Comparison of ENCODE assay signal across 8 mouse cellular contexts in the genomic region with DNA sequence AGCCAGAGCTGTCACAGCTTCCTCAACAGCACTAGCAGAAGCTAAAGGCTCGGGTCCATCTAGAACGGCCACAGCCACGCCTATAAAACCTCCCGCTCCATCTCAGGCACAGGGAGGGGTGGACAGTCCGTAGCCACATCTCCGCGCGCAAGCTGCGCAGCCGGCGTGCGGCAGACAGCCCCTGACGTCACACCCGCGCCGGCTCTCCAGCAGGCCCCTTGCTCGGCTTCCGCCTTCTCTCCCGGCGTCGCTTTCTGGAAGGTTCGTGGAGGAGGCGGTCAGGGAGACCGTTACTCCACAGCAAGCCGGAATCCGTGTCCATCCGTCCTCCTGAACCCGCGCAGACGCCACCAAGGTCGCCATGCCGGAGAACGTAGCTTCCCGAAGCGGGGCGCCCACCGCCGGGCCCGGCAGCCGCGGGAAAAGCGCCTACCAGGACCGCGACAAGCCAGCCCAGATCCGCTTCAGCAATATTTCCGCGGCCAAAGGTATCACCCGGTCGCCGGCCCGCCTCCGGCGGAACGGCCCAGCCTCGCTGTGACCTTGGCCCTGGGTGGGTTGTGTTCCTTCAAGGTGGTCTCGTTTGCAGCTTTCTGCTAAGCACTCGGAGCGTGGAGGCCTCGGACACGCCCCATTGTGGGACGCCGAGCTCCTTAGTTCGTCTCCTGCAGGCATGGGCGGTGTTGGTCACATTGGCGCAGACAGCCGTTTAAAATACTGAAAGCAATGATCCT. TPM values are rescaled to one million over a fixed set of nuclear protein-coding genes. Genes with fewer than 3 reads are reported as not detected.
DNase-seq lines count a peak whose midpoint lies in the region; ATAC-seq lines count a peak whose summit lies in the region.

Gene Cct4, plus strand, starts transcription at position 127 of the 734 bp plus-strand sequence.

- H3K27me3 ChIP-seq in embryonic facial prominence, embryonic 14.5 days (replicated peaks; ENCODE audit: control insufficient read depth, insufficient read depth, low read length): no peaks in the 10 kb centered on the region
- H3K27me3 ChIP-seq in kidney, embryonic 14.5 days (ENCODE audit: control insufficient read depth, insufficient read depth, low read length): no peaks in the 10 kb centered on the region
- H3K27me3 ChIP-seq in limb, embryonic 15.5 days: no peaks in the 10 kb centered on the region

- peak within 1 kb of the TSS; percentile 92 for H3K4me3 ChIP-seq in embryonic facial prominence, embryonic 14.5 days (ENCODE audit: low read depth, low read length)
- peak within 1 kb of the TSS; percentile 70 for H3K4me3 ChIP-seq in kidney, embryonic 14.5 days (ENCODE audit: low read length)
- H3K4me3 ChIP-seq in limb, embryonic 15.5 days: peak within 1 kb of the TSS; percentile 85

- peak; percentile 98 for DNase-seq in 3T3-L1 (ENCODE audit: low read depth, low spot score)
- peak; percentile 80 to 81 for DNase-seq in adrenal gland, postnatal 4 days (ENCODE audit: low spot score in 2 of 2)
- peak; percentile 96 for DNase-seq in embryonic facial prominence, embryonic 14.5 days (ENCODE audit: low spot score)
- DNase-seq in heart, adult 8-10 months (ENCODE audit: low spot score): peak; percentile 93
- peak; percentile 88 to 89 for DNase-seq in monocyte, adult 2 months (ENCODE audit: low read depth in 1 of 2, low spot score in 2 of 2)
- peak; percentile 90 to 91 for DNase-seq in spleen, postnatal 36 days (ENCODE audit: low spot score in 2 of 2)

- no peaks in the 10 kb centered on the region for H3K9me3 ChIP-seq in embryonic facial prominence, embryonic 14.5 days (ENCODE audit: control insufficient read depth, low read length)
- H3K9me3 ChIP-seq in kidney, embryonic 14.5 days (ENCODE audit: control insufficient read depth, low read length): no peaks in the 10 kb centered on the region
- H3K9me3 ChIP-seq in limb, embryonic 15.5 days: no peaks in the 10 kb centered on the region

- peak within 1 kb of the TSS; percentile 94 for H3K9ac ChIP-seq in embryonic facial prominence, embryonic 14.5 days (ENCODE audit: low read depth, low read length)
- peak within 1 kb of the TSS; percentile 91 for H3K9ac ChIP-seq in kidney, embryonic 14.5 days (ENCODE audit: low read depth, low read length)
- peak within 1 kb of the TSS; percentile 91 for H3K9ac ChIP-seq in limb, embryonic 15.5 days

- H3K4me2 ChIP-seq in embryonic facial prominence, embryonic 14.5 days (ENCODE audit: low read depth, low read length): peak within 1 kb of the TSS; percentile 95
- peak within 1 kb of the TSS; percentile 94 for H3K4me2 ChIP-seq in kidney, embryonic 14.5 days (replicated peaks; ENCODE audit: low read depth, low read length)
- H3K4me2 ChIP-seq in limb, embryonic 15.5 days: peak within 1 kb of the TSS; percentile 62

- H3K4me1 ChIP-seq in embryonic facial prominence, embryonic 14.5 days (ENCODE audit: control insufficient read depth, insufficient read depth, low read length): peaks cover 13% of the 10 kb centered on the region
- H3K4me1 ChIP-seq in kidney, embryonic 14.5 days (ENCODE audit: control insufficient read depth, insufficient read depth, low read length): peaks cover 9% of the 10 kb centered on the region
- peaks cover 9% of the 10 kb centered on the region for H3K4me1 ChIP-seq in limb, embryonic 15.5 days

- peaks cover 24% of the 10 kb centered on the region for H3K36me3 ChIP-seq in embryonic facial prominence, embryonic 14.5 days (ENCODE audit: control insufficient read depth, insufficient read depth, low read length)
- peaks cover 27% of the 10 kb centered on the region for H3K36me3 ChIP-seq in kidney, embryonic 14.5 days (ENCODE audit: control insufficient read depth, insufficient read depth, low read length)
- peaks cover 22% of the 10 kb centered on the region for H3K36me3 ChIP-seq in limb, embryonic 15.5 days

- WGBS in embryonic facial prominence, embryonic 14.5 days: 0% methylated on average over 32 of the region's 66 CpGs
- WGBS in kidney, embryonic 14.5 days: under 1% methylated on average over 66 of the region's 66 CpGs
- WGBS in limb, embryonic 15.5 days: under 1% methylated on average over 66 of the region's 66 CpGs

- ATAC-seq in embryonic facial prominence, embryonic 14.5 days (ENCODE audit: low read depth): peak; percentile 99
- peak; percentile 99 for ATAC-seq in kidney, embryonic 14.5 days (ENCODE audit: low FRiP score, low TSS enrichment)
- peak; percentile 96 for ATAC-seq in limb, embryonic 15.5 days (ENCODE audit: insufficient number of reproducible peaks, low FRiP score, low TSS enrichment, low read depth)

- H3K27ac ChIP-seq in embryonic facial prominence, embryonic 14.5 days (replicated peaks; ENCODE audit: low read depth, low read length): peak within 1 kb of the TSS; percentile 93
- peak within 1 kb of the TSS; percentile 79 for H3K27ac ChIP-seq in kidney, embryonic 14.5 days (ENCODE audit: low read depth, low read length)
- peak within 1 kb of the TSS; percentile 96 for H3K27ac ChIP-seq in limb, embryonic 15.5 days

RNA-seq across cellular contexts. Expression of gene Cct4, which starts in this region (rescaled TPM):
- total RNA-seq in adrenal gland, postnatal 4 days (2021): 100 to 1,000 TPM; 193 to 196 TPM
- polyA plus RNA-seq in embryonic facial prominence, embryonic 14.5 days (2014; fragmentation: Nextera tagmentation; extraction: Ambion mirVana): 267 and 291 TPM in 2 replicates
- 100 to 1,000 TPM in 3 of 4 experiments, 10 to 100 TPM in 1; 91.9 to 116 (median 105) TPM for total RNA-seq in heart, adult 8-10 months (2022)
- polyA plus RNA-seq in kidney, embryonic 14.5 days (2014; fragmentation: Nextera tagmentation; extraction: Ambion mirVana): 303 and 365 TPM in 2 replicates
- 233 and 234 TPM in 2 replicates for polyA plus RNA-seq in limb, embryonic 15.5 days (2015; fragmentation: Nextera tagmentation; extraction: Ambion mirVana)

Comparison
In these comparisons a context has a peak if more than half of its experiments do, and no peak if none do; other contexts are left out.
1. Peak in every context shown above with its lines: DNase-seq, ATAC-seq, H3K4me3 ChIP-seq and H3K27ac ChIP-seq.